ENCODE assay signal across 11 mouse cellular contexts in genomic region chr9:46329801-46330585, GRCm38 (mm10). TPM values are rescaled to one million over a fixed set of nuclear protein-coding genes. Genes with fewer than 3 reads are reported as not detected.
DNase-seq lines count a peak whose midpoint lies in the region; ATAC-seq and TF ChIP-seq lines count a peak whose summit lies in the region.
"Had no signal": no experiment of that assay in that cellular context is flagged by ENCODE, and none has a peak within 500 bp of the region (broad histone marks: within the 10 kb centered on the region; RNA-seq: fewer than 3 reads in every experiment).

No protein-coding gene starts in this region.

- no peaks in the 10 kb centered on the region for H3K9me3 ChIP-seq in hindbrain, embryonic 10.5 days
- no peaks in the 10 kb centered on the region for H3K9me3 ChIP-seq in hindbrain, embryonic 16.5 days (ENCODE audit: control insufficient read depth, low read length)
- H3K9me3 ChIP-seq in E14TG2a.4 (ENCODE audit: low read length) = no peaks in the 10 kb centered on the region
- no peaks in the 10 kb centered on the region for H3K9me3 ChIP-seq in ES-E14 (ENCODE audit: control insufficient read depth, insufficient read depth, low read depth, low read length)
- H3K9me3 ChIP-seq in limb, embryonic 10.5 days (replicated peaks) = no peaks in the 10 kb centered on the region

- WGBS in hindbrain, embryonic 10.5 days = 11% methylated on average over 24 of the region's 24 CpGs
- WGBS in hindbrain, embryonic 16.5 days = 17% methylated on average over 24 of the region's 24 CpGs
- 12% methylated on average over 24 of the region's 24 CpGs for WGBS in limb, embryonic 10.5 days

- H3K4me3 ChIP-seq in hindbrain, embryonic 10.5 days = peak overlapping the region; percentile 43; the same call in 1 of the 2 replicates
- H3K4me3 ChIP-seq in hindbrain, embryonic 16.5 days (ENCODE audit: low read length) = no peak overlapping the region
- peak overlapping the region; percentile 80 for H3K4me3 ChIP-seq in E14TG2a.4 (replicated peaks; ENCODE audit: low read length)
- H3K4me3 ChIP-seq in ES-E14 (ENCODE audit: insufficient read depth in 1 of 2, low read depth in 1 of 2, low read length in 2 of 2, poor library complexity in 1 of 2, severe bottlenecking in 1 of 2) = peak overlapping the region; percentile 16 to 64
- H3K4me3 ChIP-seq in limb, embryonic 10.5 days = 0 out of 2 replicates have a peak overlapping the region, but pooled peaks have one; percentile 50

- no peak for ATAC-seq in hindbrain, embryonic 16.5 days

- no peak overlapping the region for H3K9ac ChIP-seq in hindbrain, embryonic 16.5 days (ENCODE audit: low read depth, low read length)
- peak overlapping the region; percentile 73; the same call in 1 of the 2 replicates for H3K9ac ChIP-seq in ES-E14 (ENCODE audit: insufficient read depth, low read depth, low read length, poor library complexity, severe bottlenecking)

- no peaks in the 10 kb centered on the region for H3K36me3 ChIP-seq in hindbrain, embryonic 10.5 days
- no peaks in the 10 kb centered on the region for H3K36me3 ChIP-seq in hindbrain, embryonic 16.5 days (ENCODE audit: control insufficient read depth, insufficient read depth, low read length)
- no peaks in the 10 kb centered on the region for H3K36me3 ChIP-seq in E14TG2a.4 (ENCODE audit: insufficient read depth, low read length)
- H3K36me3 ChIP-seq in ES-E14 (ENCODE audit: control insufficient read depth, insufficient read depth, low read length, poor library complexity, severe bottlenecking) = no peaks in the 10 kb centered on the region
- H3K36me3 ChIP-seq in limb, embryonic 10.5 days = no peaks in the 10 kb centered on the region

- 0 out of 2 replicates have a peak, but pooled peaks have one; percentile 7 for TF ChIP-seq CTCF in E14TG2a.4 (conservative IDR thresholded peaks at IDR 0.05; ENCODE audit: low read length)

- peaks cover 45% of the 10 kb centered on the region for H3K4me1 ChIP-seq in hindbrain, embryonic 10.5 days (replicated peaks)
- H3K4me1 ChIP-seq in hindbrain, embryonic 16.5 days (ENCODE audit: control insufficient read depth, insufficient read depth, low read depth, low read length) = peaks cover 15% of the 10 kb centered on the region
- H3K4me1 ChIP-seq in E14TG2a.4 (replicated peaks; ENCODE audit: low read depth, low read length) (peaks cover 57% of the 10 kb centered on the region), ES-E14 (ENCODE audit: control insufficient read depth in 2 of 2, insufficient read depth in 2 of 2, low read length in 2 of 2, poor library complexity in 1 of 2) (peaks cover 4 to 15% of the 10 kb centered on the region in 2 experiments; a peak in 2 of 4 replicates)
- peaks cover 43% of the 10 kb centered on the region for H3K4me1 ChIP-seq in limb, embryonic 10.5 days

- H3K27ac ChIP-seq in hindbrain, embryonic 10.5 days = peak overlapping the region; percentile 92
- no peak overlapping the region for H3K27ac ChIP-seq in hindbrain, embryonic 16.5 days (ENCODE audit: low read depth, low read length)
- H3K27ac ChIP-seq in ES-E14 (ENCODE audit: insufficient read depth, low read depth, low read length, poor library complexity, severe bottlenecking) = peak overlapping the region; percentile 67; the same call in 1 of the 2 replicates
- H3K27ac ChIP-seq in limb, embryonic 10.5 days = peak overlapping the region; percentile 94

- peaks cover 42% of the 10 kb centered on the region for H3K27me3 ChIP-seq in hindbrain, embryonic 10.5 days (ENCODE audit: insufficient read depth, poor library complexity, severe bottlenecking)
- H3K27me3 ChIP-seq in hindbrain, embryonic 16.5 days (replicated peaks; ENCODE audit: control insufficient read depth, insufficient read depth, low read length) = no peaks in the 10 kb centered on the region
- H3K27me3 ChIP-seq in E14TG2a.4 (ENCODE audit: insufficient read depth, low read length) = peaks cover 22% of the 10 kb centered on the region
- peaks cover 40% of the 10 kb centered on the region for H3K27me3 ChIP-seq in limb, embryonic 10.5 days (ENCODE audit: low read depth, poor library complexity, severe bottlenecking)

- in situ Hi-C loops in ES-E14 (cut with MboI; ENCODE audit: low sequenced_read_pairs in 2 of 2, unreplicated experiment in 2 of 2) = no loop called here

- H3K4me2 ChIP-seq in hindbrain, embryonic 16.5 days (ENCODE audit: low read length) = no peak overlapping the region

- peak; percentile 44 for DNase-seq in hindbrain, embryonic 10.5 days (ENCODE audit: low spot score)
- no peak for DNase-seq in ES-E14 (ENCODE audit: low read depth, low spot score)
- DNase-seq in limb, embryonic 10.5 days (ENCODE audit: low spot score) = peak; percentile 50
- DNase-seq in c-Kit-positive CD71-positive TER-119-positive erythroid progenitor cells, embryonic 14.5 days (ENCODE audit: low spot score) = no peak
- no peak for DNase-seq in gastrocnemius, adult 18-20 months (ENCODE audit: low spot score)
- DNase-seq: kidney, adult 9 months; right cerebral cortex, postnatal 14 days had no signal

TF ChIP-seq in ES-E14, 5 proteins besides CTCF, POLR2A, EP300 and RAD21:
- TF ChIP-seq ZNF384 (IDR thresholded peaks at IDR 0.05; ENCODE audit: low read depth, low read length) = no peak
- no peak for TF ChIP-seq HCFC1 (IDR thresholded peaks at IDR 0.05; ENCODE audit: borderline replicate concordance, insufficient read depth, low read length)
- no peak for TF ChIP-seq ZC3H11A (IDR thresholded peaks at IDR 0.05; ENCODE audit: borderline replicate concordance, low read depth, low read length)
- TF ChIP-seq MAFK (IDR thresholded peaks at IDR 0.05; ENCODE audit: insufficient read depth, low read depth, low read length) = no peak
- TF ChIP-seq CHD2 (IDR thresholded peaks at IDR 0.05; ENCODE audit: low read depth, low read length) = no peak

RNA-seq across cellular contexts. Expression of gene 4931429L15Rik, which starts 10.2 kb away (rescaled TPM):
- polyA plus RNA-seq in hindbrain, embryonic 10.5 days (2016; fragmentation: Nextera tagmentation; extraction: Ambion mirVana) = not detected in 2 replicates
- not detected in 2 replicates for polyA plus RNA-seq in hindbrain, embryonic 16.5 days (2015; fragmentation: Nextera tagmentation; extraction: Ambion mirVana)
- total RNA-seq in ES-E14 (2012; rRNA removed) = not detected in 2 replicates
- not detected in 2 replicates for polyA plus RNA-seq in limb, embryonic 10.5 days (2016; fragmentation: Nextera tagmentation; extraction: Ambion mirVana)
- not detected for total RNA-seq in gastrocnemius, adult 18-20 months (2021)
- total RNA-seq: megakaryocyte progenitor cell, adult 5-6 weeks had no signal
- polyA plus RNA-seq: thymus, postnatal 0 days had no signal

RNA-seq across cellular contexts. Expression of gene Bud13, which starts 47.2 kb away (rescaled TPM):
- 28.6 and 30.5 TPM in 2 replicates for polyA plus RNA-seq in hindbrain, embryonic 10.5 days (2016; fragmentation: Nextera tagmentation; extraction: Ambion mirVana)
- polyA plus RNA-seq in hindbrain, embryonic 16.5 days (2015; fragmentation: Nextera tagmentation; extraction: Ambion mirVana) = 15.1 and 17.1 TPM in 2 replicates
- 14.3 and 21.6 TPM in 2 replicates for total RNA-seq in ES-E14 (2012; rRNA removed)
- polyA plus RNA-seq in limb, embryonic 10.5 days (2016; fragmentation: Nextera tagmentation; extraction: Ambion mirVana) = 36.6 and 37.4 TPM in 2 replicates
- total RNA-seq in gastrocnemius, adult 18-20 months (2021) = 10 to 100 TPM; 10.1 to 12.9 TPM

RNA-seq across cellular contexts. Expression of gene Zpr1, which starts 57.1 kb away (rescaled TPM):
- 64.2 and 75.9 TPM in 2 replicates for polyA plus RNA-seq in hindbrain, embryonic 10.5 days (2016; fragmentation: Nextera tagmentation; extraction: Ambion mirVana)
- 57.8 TPM in 2 replicates for polyA plus RNA-seq in hindbrain, embryonic 16.5 days (2015; fragmentation: Nextera tagmentation; extraction: Ambion mirVana)
- 56.0 and 58.9 TPM in 2 replicates for total RNA-seq in ES-E14 (2012; rRNA removed)
- 77.1 and 80.9 TPM in 2 replicates for polyA plus RNA-seq in limb, embryonic 10.5 days (2016; fragmentation: Nextera tagmentation; extraction: Ambion mirVana)
- 10 to 100 TPM; 27.9 to 28.5 TPM for total RNA-seq in gastrocnemius, adult 18-20 months (2021)

Comparison
In these comparisons a context has a peak if more than half of its experiments do, and no peak if none do; other contexts are left out.
1. DNase-seq: peak in hindbrain, embryonic 10.5 days (single experiment) and limb, embryonic 10.5 days (single experiment); none in ES-E14 (single experiment), c-Kit-positive CD71-positive TER-119-positive erythroid progenitor cells, embryonic 14.5 days (single experiment) and gastrocnemius, adult 18-20 months (single experiment).